Mouse (Mus musculus) liver, embryonic 14.5 days (tissue): Measurements from ENCODE around the gene Myl7.

ENCODE experiments used
- CTCF ChIP-seq: IDR thresholded peaks from 2 replicates; pipeline ENCODE4 v1.5.1; 2016; ENCODE audit warnings: antibody characterized with exemption, low read depth, control low read depth
- EP300 ChIP-seq: IDR thresholded peaks from 2 replicates; pipeline ENCODE4 v1.6.1; 2016; ENCODE audit warnings: antibody characterized with exemption, low read depth

DNA sequence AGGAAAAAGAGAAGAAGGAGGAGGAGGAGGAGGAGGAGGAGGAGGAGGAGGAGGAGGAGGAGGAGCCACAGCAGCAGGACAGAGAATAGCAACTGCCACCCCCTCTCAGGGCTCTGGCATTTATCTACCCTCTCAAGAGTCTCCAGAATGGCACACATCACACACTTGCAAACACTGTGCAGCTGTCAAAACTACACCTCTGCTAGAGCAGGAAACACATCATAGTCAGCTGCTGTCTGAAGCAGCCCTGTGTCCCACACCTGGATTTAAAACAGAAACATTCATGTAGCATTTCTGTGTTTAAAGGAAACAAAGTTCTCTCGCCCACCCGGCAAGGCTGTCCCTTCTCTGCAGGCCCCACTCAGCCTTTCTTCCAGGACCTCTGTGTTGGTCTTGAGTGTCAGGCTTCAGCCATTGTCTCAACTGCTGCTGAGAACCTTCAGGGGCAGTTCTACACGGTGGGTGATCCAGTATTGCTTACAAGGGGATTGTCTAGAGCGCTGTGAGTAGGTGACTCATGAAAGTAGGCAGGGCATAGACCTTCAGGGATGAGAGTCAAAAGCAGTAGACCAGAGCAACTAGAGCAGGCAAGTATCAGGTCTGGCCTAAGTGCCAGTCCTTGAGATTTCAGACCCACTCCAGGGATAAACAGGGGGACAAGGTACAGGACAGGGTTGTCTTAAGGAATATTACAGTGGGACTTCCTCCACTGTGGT, 47.4 kb downstream of the Myl7 start:
- TF ChIP-seq CTCF (no peak), EP300 (no peak)
